In the genomic region with DNA sequence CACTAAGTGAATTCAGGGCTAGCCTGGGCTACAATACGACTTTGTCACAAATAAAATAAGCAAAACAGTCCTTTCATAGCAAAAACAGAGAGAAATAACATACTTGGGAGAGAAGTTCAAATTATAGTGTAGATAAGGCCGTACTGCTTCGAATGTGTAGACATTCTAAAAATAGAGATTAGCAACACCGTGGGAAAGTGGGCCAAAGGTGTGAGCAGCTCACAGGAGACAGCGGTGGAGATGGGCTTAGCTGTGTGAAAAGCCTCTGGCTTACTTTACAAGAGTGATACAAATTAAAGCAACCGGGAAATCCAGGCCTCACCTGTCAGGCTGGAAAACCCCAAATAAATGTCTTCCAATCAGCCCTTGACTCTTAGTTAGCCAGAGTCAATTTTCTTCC, we compare ENCODE assay signal across 28 mouse cellular contexts.
DNase-seq lines count a peak whose midpoint lies in the region; ATAC-seq and TF ChIP-seq lines count a peak whose summit lies in the region.
"Had no signal": no experiment of that assay in that cellular context is flagged by ENCODE, and none has a peak within 500 bp of the region (broad histone marks: within the 10 kb centered on the region; RNA-seq: fewer than 3 reads in every experiment).

No protein-coding gene starts in this region.

- H3K36me3 ChIP-seq in heart, embryonic 11.5 days (ENCODE audit: control insufficient read depth, insufficient read depth, low read length): no peaks in the 10 kb centered on the region
- no peaks in the 10 kb centered on the region for H3K36me3 ChIP-seq in heart, embryonic 12.5 days
- H3K36me3 ChIP-seq in heart, postnatal 0 days (replicated peaks; ENCODE audit: control insufficient read depth, insufficient read depth, low read length): no peaks in the 10 kb centered on the region
- no peaks in the 10 kb centered on the region for H3K36me3 ChIP-seq in forebrain, embryonic 12.5 days (replicated peaks)
- H3K36me3 ChIP-seq: embryonic facial prominence, embryonic 10.5 days; embryonic facial prominence, embryonic 13.5 days; heart, embryonic 13.5 days had no signal

- no peak overlapping the region for H3K9ac ChIP-seq in heart, embryonic 11.5 days (ENCODE audit: low read depth, low read length)
- no peak overlapping the region for H3K9ac ChIP-seq in heart, embryonic 12.5 days
- H3K9ac ChIP-seq in heart, postnatal 0 days (replicated peaks; ENCODE audit: low read depth, low read length): no peak overlapping the region
- H3K9ac ChIP-seq in forebrain, embryonic 12.5 days: no peak overlapping the region
- H3K9ac ChIP-seq: embryonic facial prominence, embryonic 13.5 days; forebrain, postnatal 0 days; heart, embryonic 13.5 days; hindbrain, embryonic 14.5 days had no signal

- ATAC-seq in heart, embryonic 11.5 days (replicated peaks; ENCODE audit: insufficient number of reproducible peaks, low FRiP score, low TSS enrichment): no peak
- no peak for ATAC-seq in heart, embryonic 12.5 days (ENCODE audit: insufficient number of reproducible peaks, low FRiP score)
- ATAC-seq in heart, postnatal 0 days (ENCODE audit: insufficient read depth, low read depth): peak; percentile 90
- ATAC-seq in forebrain, embryonic 12.5 days (ENCODE audit: low FRiP score): no peak
- ATAC-seq: CD4-positive, CD25-positive, alpha-beta regulatory T cell, adult 4 months; forebrain, embryonic 14.5 days; forebrain, postnatal 0 days; hindbrain, postnatal 0 days; inflammation-experienced regulatory T-cells, adult 6 months; intestine, embryonic 16.5 days had no signal

- no peak overlapping the region for H3K4me3 ChIP-seq in heart, embryonic 11.5 days (ENCODE audit: low read depth, low read length)
- no peak overlapping the region for H3K4me3 ChIP-seq in heart, embryonic 12.5 days
- H3K4me3 ChIP-seq in heart, postnatal 0 days (ENCODE audit: low read depth, low read length): no peak overlapping the region
- no peak overlapping the region for H3K4me3 ChIP-seq in forebrain, embryonic 12.5 days (replicated peaks)
- H3K4me3 ChIP-seq: embryonic facial prominence, embryonic 10.5 days; embryonic facial prominence, embryonic 13.5 days; erythroblast, embryonic 14.5 days; heart, embryonic 13.5 days had no signal

- no peak for TF ChIP-seq CTCF in heart, postnatal 0 days (IDR thresholded peaks at IDR 0.05; ENCODE audit: low read depth)

- no peaks in the 10 kb centered on the region for H3K9me3 ChIP-seq in heart, embryonic 11.5 days (replicated peaks; ENCODE audit: control insufficient read depth, low read length)
- peaks cover 6% of the 10 kb centered on the region; the same call in 1 of the 2 replicates for H3K9me3 ChIP-seq in heart, embryonic 12.5 days (replicated peaks)
- no peaks in the 10 kb centered on the region for H3K9me3 ChIP-seq in heart, postnatal 0 days (replicated peaks; ENCODE audit: control insufficient read depth, low read length)
- no peaks in the 10 kb centered on the region for H3K9me3 ChIP-seq in forebrain, embryonic 12.5 days

- TF ChIP-seq EP300 in heart, postnatal 0 days (IDR thresholded peaks at IDR 0.05; ENCODE audit: low read depth): no peak

- peak; percentile 76 for DNase-seq in heart, adult 11 months
- peak; percentile 20 for DNase-seq in heart, adult 8-10 months (ENCODE audit: low spot score)
- DNase-seq in heart, postnatal 0 days (ENCODE audit: low spot score): peak; percentile 80
- DNase-seq in heart, postnatal 4 days: peak; percentile 39
- no peak for DNase-seq in urinary bladder, postnatal 4 days (ENCODE audit: low spot score in 2 of 2)
- DNase-seq: adrenal gland, adult 8-10 months; adrenal gland, postnatal 25 days; cerebellum, adult 11-12 months; cerebellum, adult 8-10 months; cerebellum, postnatal 10 days; cerebellum, postnatal 36 days; embryo, embryonic 11 days; forebrain, postnatal 0 days; gastrocnemius, postnatal 10 days; kidney, adult 18-20 months had no signal

- no peak overlapping the region for H3K4me2 ChIP-seq in heart, embryonic 11.5 days
- no peak overlapping the region for H3K4me2 ChIP-seq in heart, embryonic 12.5 days
- no peak overlapping the region for H3K4me2 ChIP-seq in heart, postnatal 0 days (ENCODE audit: low read depth, low read length)
- no peak overlapping the region for H3K4me2 ChIP-seq in forebrain, embryonic 12.5 days
- H3K4me2 ChIP-seq: embryonic facial prominence, embryonic 13.5 days; heart, embryonic 13.5 days; hindbrain, embryonic 14.5 days had no signal

- no peak overlapping the region for H3K27ac ChIP-seq in heart, embryonic 11.5 days (ENCODE audit: low read depth, low read length)
- no peak overlapping the region for H3K27ac ChIP-seq in heart, embryonic 12.5 days (ENCODE audit: poor library complexity, severe bottlenecking)
- H3K27ac ChIP-seq in heart, postnatal 0 days (ENCODE audit: low read depth): peak overlapping the region; percentile 35; the same call in 1 of the 2 replicates
- no peak overlapping the region for H3K27ac ChIP-seq in forebrain, embryonic 12.5 days
- H3K27ac ChIP-seq: embryonic facial prominence, embryonic 10.5 days; embryonic facial prominence, embryonic 13.5 days; heart, embryonic 13.5 days; hindbrain, embryonic 14.5 days; hindbrain, postnatal 0 days had no signal

- WGBS in heart, embryonic 11.5 days (ENCODE audit: insufficient replicate concordance): 50% methylated on average over 6 of the region's 6 CpGs
- WGBS in heart, embryonic 12.5 days: 41% methylated on average over 6 of the region's 6 CpGs
- 32% methylated on average over 6 of the region's 6 CpGs for WGBS in heart, postnatal 0 days
- 88% methylated on average over 6 of the region's 6 CpGs for WGBS in forebrain, embryonic 12.5 days

- no peaks in the 10 kb centered on the region for H3K4me1 ChIP-seq in heart, embryonic 11.5 days (ENCODE audit: control insufficient read depth, insufficient read depth, low read length)
- no peaks in the 10 kb centered on the region for H3K4me1 ChIP-seq in heart, embryonic 12.5 days (replicated peaks)
- H3K4me1 ChIP-seq in heart, postnatal 0 days (ENCODE audit: control insufficient read depth, insufficient read depth): peaks cover 5% of the 10 kb centered on the region; the same call in 1 of the 2 replicates
- H3K4me1 ChIP-seq in forebrain, embryonic 12.5 days: peaks cover 4% of the 10 kb centered on the region; the same call in 1 of the 2 replicates
- H3K4me1 ChIP-seq: embryonic facial prominence, embryonic 10.5 days; embryonic facial prominence, embryonic 13.5 days had no signal

- no peaks in the 10 kb centered on the region for H3K27me3 ChIP-seq in heart, embryonic 11.5 days (ENCODE audit: control insufficient read depth, insufficient read depth, low read length)
- H3K27me3 ChIP-seq in heart, embryonic 12.5 days (replicated peaks): no peaks in the 10 kb centered on the region
- no peaks in the 10 kb centered on the region for H3K27me3 ChIP-seq in heart, postnatal 0 days (ENCODE audit: control insufficient read depth, insufficient read depth, low read length)
- no peaks in the 10 kb centered on the region for H3K27me3 ChIP-seq in forebrain, embryonic 12.5 days
- H3K27me3 ChIP-seq: embryonic facial prominence, embryonic 13.5 days; heart, embryonic 13.5 days had no signal

Comparison
In these comparisons a context has a peak if more than half of its experiments do, and no peak if none do; other contexts are left out.
1. DNase-seq: peak in heart, adult 11 months (single experiment), heart, adult 8-10 months (single experiment), heart, postnatal 0 days (single experiment) and heart, postnatal 4 days (single experiment); none in urinary bladder, postnatal 4 days (0 of 2).